Mouse (Mus musculus) effector memory CD4-positive, alpha-beta T cell, adult 7 months (primary cell): ENCODE results near the gene Hist1h4d. TPM values are rescaled to one million over a fixed set of nuclear protein-coding genes. Genes with fewer than 3 reads are reported as not detected.

Source experiments
- polyA plus RNA-seq: library from polyadenylated mRNA; unstranded; fragments of 100-300 nt; shearing (Covaris generic); gene quantifications from one replicate; pipeline ENCODE4 v1.2.1, GENCODE M21; 2017

The Hist1h4d gene
- polyA plus RNA-seq, 1 experiment from 2014 or later = 15.2 TPM

Other genes starting within 250 kb of the Hist1h4d start
- gene Zfp322a, start 212.4 kb upstream of the Hist1h4d start, polyA plus RNA-seq = 9.8 TPM
- 14.3 TPM for gene Abt1, start 157.7 kb upstream of the Hist1h4d start, polyA plus RNA-seq
- gene Btn1a1, start 115.7 kb upstream of the Hist1h4d start, polyA plus RNA-seq = 0.33 TPM
- gene Btn2a2, start 92.7 kb upstream of the Hist1h4d start, polyA plus RNA-seq = not detected
- 1.2 TPM for gene Hist1h4h, start 50.5 kb upstream of the Hist1h4d start, polyA plus RNA-seq
- not detected for gene Hist1h2af, start 47.7 kb upstream of the Hist1h4d start, polyA plus RNA-seq
- not detected for gene Hist1h3g, start 46.2 kb upstream of the Hist1h4d start, polyA plus RNA-seq
- 0.85 TPM for gene Hist1h2bh, start 38.2 kb upstream of the Hist1h4d start, polyA plus RNA-seq
- 0.99 TPM for gene Hist1h3f, start 37.5 kb upstream of the Hist1h4d start, polyA plus RNA-seq
- gene Hist1h4f, start 29.9 kb upstream of the Hist1h4d start, polyA plus RNA-seq = not detected
- 0.15 TPM for gene Hist1h1d, start 28.3 kb upstream of the Hist1h4d start, polyA plus RNA-seq
- gene Hist1h3e, start 19.2 kb upstream of the Hist1h4d start, polyA plus RNA-seq = 0.98 TPM
- gene Hist1h2ae, start 10.4 kb upstream of the Hist1h4d start, polyA plus RNA-seq = 1.8 TPM
- gene Hist1h2bg, start 10.2 kb upstream of the Hist1h4d start, polyA plus RNA-seq = not detected
- not detected for gene Hist1h2bf, start 7.4 kb upstream of the Hist1h4d start, polyA plus RNA-seq
- not detected for gene Hist1h2ad, start 7.2 kb upstream of the Hist1h4d start, polyA plus RNA-seq
- gene Hist1h3d, start 5.8 kb upstream of the Hist1h4d start, polyA plus RNA-seq = not detected
- gene Hist1h2be, start 39.5 kb downstream of the Hist1h4d start, polyA plus RNA-seq = 0.89 TPM
- gene Hist1h1e, start 41.0 kb downstream of the Hist1h4d start, polyA plus RNA-seq = 4.5 TPM
- not detected for gene Hist1h2ac, start 102.3 kb downstream of the Hist1h4d start, polyA plus RNA-seq
- gene Hist1h2bc, start 102.6 kb downstream of the Hist1h4d start, polyA plus RNA-seq = 12.6 TPM
- gene Hist1h1t, start 114.2 kb downstream of the Hist1h4d start, polyA plus RNA-seq = not detected
- gene Hist1h4c, start 116.9 kb downstream of the Hist1h4d start, polyA plus RNA-seq = 3.6 TPM
- gene Hfe, start 129.3 kb downstream of the Hist1h4d start, polyA plus RNA-seq = not detected
- 38.7 TPM for gene Hist1h1c, start 157.2 kb downstream of the Hist1h4d start, polyA plus RNA-seq
- not detected for gene Hist1h3c, start 164.0 kb downstream of the Hist1h4d start, polyA plus RNA-seq
- gene Hist1h2bb, start 165.1 kb downstream of the Hist1h4d start, polyA plus RNA-seq = not detected
- not detected for gene Hist1h2ab, start 169.5 kb downstream of the Hist1h4d start, polyA plus RNA-seq
- not detected for gene Hist1h3b, start 170.7 kb downstream of the Hist1h4d start, polyA plus RNA-seq
- 6.7 TPM for gene Hist1h4b, start 175.4 kb downstream of the Hist1h4d start, polyA plus RNA-seq
- 1.1 TPM for gene Hist1h4a, start 179.6 kb downstream of the Hist1h4d start, polyA plus RNA-seq
- gene Hist1h3a, start 180.8 kb downstream of the Hist1h4d start, polyA plus RNA-seq = 3.4 TPM
- not detected for gene Hist1h1a, start 182.1 kb downstream of the Hist1h4d start, polyA plus RNA-seq
- not detected for gene Trim38, start 188.3 kb downstream of the Hist1h4d start, polyA plus RNA-seq
- not detected for gene Slc17a2, start 225.4 kb downstream of the Hist1h4d start, polyA plus RNA-seq